Mouse (Mus musculus): ENCODE results near the gene Syne1.

DNA sequence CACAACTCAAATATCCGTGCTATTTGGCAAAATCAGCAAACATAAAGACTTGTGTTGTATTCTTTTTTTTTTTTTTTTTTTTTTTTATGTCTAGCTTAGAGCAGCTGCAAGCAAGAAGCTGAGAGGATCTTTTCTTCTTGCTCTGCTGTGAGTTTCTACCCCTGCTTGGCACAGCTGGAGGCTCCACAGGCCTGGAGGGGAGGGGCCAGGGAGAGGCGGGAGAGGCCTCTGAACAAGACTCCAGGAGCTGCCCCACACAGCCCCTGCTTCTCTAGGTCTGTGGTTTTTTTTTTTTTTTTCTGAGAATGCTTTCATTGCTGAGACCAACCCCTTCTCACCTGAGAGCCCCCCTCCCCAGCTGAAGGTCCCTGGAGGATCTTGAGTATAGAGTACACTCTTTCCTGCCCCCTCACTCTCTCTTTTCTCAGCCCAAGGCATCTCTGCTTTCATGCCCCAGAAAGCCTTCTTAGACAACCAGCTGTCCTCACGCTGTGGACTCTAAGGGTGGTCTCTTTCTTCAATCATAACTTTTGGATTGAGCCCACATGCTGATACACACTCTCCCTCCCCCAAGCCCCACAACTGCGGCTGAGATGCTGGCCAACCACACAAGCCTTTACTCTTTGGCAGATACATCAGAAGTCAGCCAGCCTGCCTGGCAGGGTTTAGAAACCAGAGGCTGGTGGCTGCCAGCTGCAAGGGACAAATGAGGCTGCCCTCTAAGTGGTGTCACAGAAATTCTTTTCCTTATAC is 241.1 kb downstream of the Syne1 start:
- no peak for TF ChIP-seq POLR2A (IDR thresholded peaks at IDR 0.05; ENCODE audit: insufficient read depth, low read depth, low read length)
- no peak for TF ChIP-seq CTCF (IDR thresholded peaks at IDR 0.05; ENCODE audit: insufficient read depth, low read depth, low read length)
